Mouse (Mus musculus): ENCODE results near the gene Clybl.

Gene Clybl

GRCm38 (mm10) chr14:122436850-122437249 lies 255.3 kb downstream of the Clybl start:
- DNase-seq = no peak

GRCm38 (mm10) chr14:122449601-122450495 lies 268.3 kb downstream of the Clybl start:
- DNase-seq = no peak

- DNase-seq = peak; percentile 62
Measured at GRCm38 (mm10) chr14:122450496-122451382, 269.2 kb downstream of the Clybl start, which contains the start of gene Gm5089. Gene Gm5089, minus strand, starts transcription at chr14:122451115.

GRCm38 (mm10) chr14:122451551-122452145 lies 270.1 kb downstream of the Clybl start:
- no peak for DNase-seq

Measured in kidney, adult 9 months (tissue).